10 mouse cellular contexts compared by ENCODE assay signal in genomic region chr12:85601531-85601930, GRCm38 (mm10). TPM values are rescaled to one million over a fixed set of nuclear protein-coding genes. Genes with fewer than 3 reads are reported as not detected.
DNase-seq lines count a peak whose midpoint lies in the region; ATAC-seq and TF ChIP-seq lines count a peak whose summit lies in the region.
"Had no signal": no experiment of that assay in that cellular context is flagged by ENCODE, and none has a peak within 500 bp of the region (broad histone marks: within the 10 kb centered on the region; RNA-seq: fewer than 3 reads in every experiment).

No protein-coding gene starts in this region.

- DNase-seq in forebrain, embryonic 11.5 days (ENCODE audit: low spot score), result no peak
- DNase-seq in layer of hippocampus, adult 2 months (ENCODE audit: low spot score in 2 of 2), result no peak
- DNase-seq in layer of hippocampus, adult 18-20 months (ENCODE audit: low spot score in 2 of 2), result no peak
- DNase-seq in brain, embryonic 14.5 days (ENCODE audit: low read depth), result peak; percentile 73
- no peak for DNase-seq in urinary bladder, postnatal 25 days (ENCODE audit: low spot score)
- no peak for DNase-seq in Muller cell, postnatal 12 days (ENCODE audit: inconsistent ontology term)
- DNase-seq: kidney, postnatal 25 days; thymus, adult 2 months had no signal

- H3K4me3 ChIP-seq in forebrain, embryonic 15.5 days, result no peak overlapping the region
- no peak overlapping the region for H3K4me3 ChIP-seq in forebrain, embryonic 11.5 days (ENCODE audit: low read depth, low read length)
- H3K4me3 ChIP-seq in layer of hippocampus, adult 2 months, result peak overlapping the region; percentile 96
- H3K4me3 ChIP-seq in neural tube, embryonic 13.5 days, result peak overlapping the region; percentile 90; the same call in 1 of the 2 replicates

- no peak for TF ChIP-seq POLR2A in brain, embryonic 14.5 days (IDR thresholded peaks at IDR 0.05; ENCODE audit: borderline replicate concordance, extremely low read depth, insufficient read depth, insufficient read length, poor library complexity, severe bottlenecking)

- peaks cover 4% of the 10 kb centered on the region; the same call in 1 of the 2 replicates for H3K27me3 ChIP-seq in forebrain, embryonic 15.5 days
- peaks cover 5% of the 10 kb centered on the region; the same call in 1 of the 2 replicates for H3K27me3 ChIP-seq in forebrain, embryonic 11.5 days (ENCODE audit: control insufficient read depth, insufficient read depth, low read length)
- no peaks in the 10 kb centered on the region for H3K27me3 ChIP-seq in neural tube, embryonic 13.5 days

- WGBS in forebrain, embryonic 15.5 days, result 63% methylated on average over 6 of the region's 6 CpGs
- WGBS in forebrain, embryonic 11.5 days, result 88% methylated on average over 6 of the region's 6 CpGs
- WGBS in neural tube, embryonic 13.5 days, result 83% methylated on average over 6 of the region's 6 CpGs

- no peaks in the 10 kb centered on the region for H3K36me3 ChIP-seq in forebrain, embryonic 15.5 days
- H3K36me3 ChIP-seq in forebrain, embryonic 11.5 days (ENCODE audit: control insufficient read depth, insufficient read depth, low read length), result no peaks in the 10 kb centered on the region
- H3K36me3 ChIP-seq in neural tube, embryonic 13.5 days, result no peaks in the 10 kb centered on the region

- H3K9ac ChIP-seq in forebrain, embryonic 15.5 days (replicated peaks), result no peak overlapping the region
- no peak overlapping the region for H3K9ac ChIP-seq in forebrain, embryonic 11.5 days (ENCODE audit: low read length)
- 0 out of 2 replicates have a peak overlapping the region, but pooled peaks have one; percentile 98 for H3K9ac ChIP-seq in neural tube, embryonic 13.5 days

- H3K27ac ChIP-seq in forebrain, embryonic 15.5 days (replicated peaks), result no peak overlapping the region
- no peak overlapping the region for H3K27ac ChIP-seq in forebrain, embryonic 11.5 days (ENCODE audit: low read depth, low read length)
- peak overlapping the region; percentile 99 for H3K27ac ChIP-seq in layer of hippocampus, adult 2 months
- 0 out of 2 replicates have a peak overlapping the region, but pooled peaks have one; percentile 7 for H3K27ac ChIP-seq in neural tube, embryonic 13.5 days (replicated peaks)

- no peaks in the 10 kb centered on the region for H3K9me3 ChIP-seq in forebrain, embryonic 15.5 days
- H3K9me3 ChIP-seq in forebrain, embryonic 11.5 days (ENCODE audit: control insufficient read depth, low read length), result no peaks in the 10 kb centered on the region
- H3K9me3 ChIP-seq in neural tube, embryonic 13.5 days, result no peaks in the 10 kb centered on the region

- no peak overlapping the region for H3K4me2 ChIP-seq in forebrain, embryonic 15.5 days (replicated peaks)
- no peak overlapping the region for H3K4me2 ChIP-seq in forebrain, embryonic 11.5 days (ENCODE audit: low read depth, low read length, severe bottlenecking)
- peak overlapping the region; percentile 69 for H3K4me2 ChIP-seq in neural tube, embryonic 13.5 days

- H3K4me1 ChIP-seq in forebrain, embryonic 15.5 days, result peaks cover 35% of the 10 kb centered on the region
- H3K4me1 ChIP-seq in forebrain, embryonic 11.5 days (replicated peaks; ENCODE audit: control insufficient read depth, insufficient read depth, low read length), result peaks cover 3% of the 10 kb centered on the region; the same call in 1 of the 2 replicates
- H3K4me1 ChIP-seq in neural tube, embryonic 13.5 days (replicated peaks), result peaks cover 75% of the 10 kb centered on the region

- no peak for TF ChIP-seq CTCF in layer of hippocampus, adult 2 months (conservative IDR thresholded peaks at IDR 0.05)
- no peak for TF ChIP-seq CTCF in brain, embryonic 14.5 days (IDR thresholded peaks at IDR 0.05; ENCODE audit: borderline replicate concordance, extremely low read depth, insufficient read depth, insufficient read length)

- ATAC-seq in forebrain, embryonic 15.5 days (replicated peaks), result peak; percentile 19; the same call in 1 of the 2 replicates
- ATAC-seq in forebrain, embryonic 11.5 days (replicated peaks; ENCODE audit: low FRiP score), result no peak
- no peak for ATAC-seq in neural tube, embryonic 13.5 days (ENCODE audit: low read depth)

RNA-seq across cellular contexts. Expression of gene Jdp2, which starts 2.7 kb away (rescaled TPM):
- 0.10 and 0.50 TPM in 2 replicates for polyA plus RNA-seq in forebrain, embryonic 15.5 days (2015; fragmentation: Nextera tagmentation; extraction: Ambion mirVana)
- 0.31 TPM in 2 replicates for polyA plus RNA-seq in forebrain, embryonic 11.5 days (2014; fragmentation: Nextera tagmentation; extraction: Ambion mirVana)
- 10 to 100 TPM; 48.2 to 49.5 TPM for total RNA-seq in layer of hippocampus, adult 2 months (2021)
- 10 to 100 TPM; 44.6 to 55.5 TPM for total RNA-seq in layer of hippocampus, adult 18-20 months (2021)
- polyA plus RNA-seq in brain, embryonic 14.5 days (2012; rRNA removed), result 7.3 and 11.9 TPM in 2 replicates
- polyA plus RNA-seq in neural tube, embryonic 13.5 days (2015; fragmentation: Nextera tagmentation; extraction: Ambion mirVana), result 0.41 and 0.53 TPM in 2 replicates

Comparison
In these comparisons a context has a peak if more than half of its experiments do, and no peak if none do; other contexts are left out.
1. H3K27ac ChIP-seq: peak in layer of hippocampus, adult 2 months (single experiment) and neural tube, embryonic 13.5 days (single experiment); none in forebrain, embryonic 15.5 days (single experiment) and forebrain, embryonic 11.5 days (single experiment).
2. H3K4me3 ChIP-seq: peak in layer of hippocampus, adult 2 months (single experiment) and neural tube, embryonic 13.5 days (single experiment); none in forebrain, embryonic 15.5 days (single experiment) and forebrain, embryonic 11.5 days (single experiment).